Mouse (Mus musculus) liver, adult 10 weeks (tissue): ENCODE results near the gene Fgfr3. TPM values are rescaled to one million over a fixed set of nuclear protein-coding genes. Genes with fewer than 3 reads are reported as not detected.

Experiments used
- polyA plus RNA-seq: library from polyadenylated mRNA; stranded (reverse); fragments of 350-450 nt; fragmentation: Illumina TruSeq; extraction: RNeasy Lipid Tissue Mini Kit (QIAGEN cat#74804); gene quantifications from one replicate; pipeline ENCODE4 v1.2.3, GENCODE M21; 2014; ENCODE audit warnings: low read depth, low replicate concordance

The Fgfr3 gene
- polyA plus RNA-seq: 3.8 TPM

DNA sequence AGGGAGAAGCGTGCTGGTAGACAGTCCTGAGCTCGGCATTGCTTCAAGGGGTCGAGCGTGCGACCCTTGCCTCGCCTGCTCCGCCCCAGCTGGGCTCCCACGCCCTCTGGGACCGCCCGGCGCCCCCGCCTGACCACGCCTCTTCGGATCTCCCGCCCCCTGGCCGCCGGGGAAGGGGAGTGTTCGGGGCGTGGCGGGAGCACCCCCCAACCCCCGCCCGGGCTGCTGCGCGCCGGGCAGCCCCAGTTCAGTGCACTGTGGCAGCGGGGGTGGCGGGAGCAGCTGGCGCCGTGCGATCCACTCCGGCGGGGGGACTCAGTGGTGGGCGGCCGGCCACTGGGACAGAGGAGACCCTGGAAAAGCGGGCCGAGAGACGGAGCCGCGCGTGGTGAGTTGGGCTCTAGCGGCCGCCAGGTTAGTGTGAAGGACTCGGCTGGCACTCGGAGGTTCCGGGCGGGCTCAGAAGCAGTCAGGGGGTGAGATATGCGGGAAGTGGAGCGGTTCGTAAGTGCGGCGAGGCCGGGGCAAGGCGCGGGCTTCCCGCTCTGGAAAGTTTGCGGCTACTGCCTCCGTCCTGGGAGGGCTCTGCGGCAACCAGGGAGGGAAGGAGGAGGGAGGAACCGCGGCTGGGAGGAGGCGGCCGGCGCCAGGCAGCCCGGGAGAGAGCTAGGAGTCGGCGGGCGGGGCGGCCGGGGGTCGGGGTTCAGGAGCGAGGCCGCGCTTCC lies at the start of gene Fgfr3:
Gene Fgfr3, plus strand, starts transcription at position 134 of the 725 bp plus-strand sequence.

DNA sequence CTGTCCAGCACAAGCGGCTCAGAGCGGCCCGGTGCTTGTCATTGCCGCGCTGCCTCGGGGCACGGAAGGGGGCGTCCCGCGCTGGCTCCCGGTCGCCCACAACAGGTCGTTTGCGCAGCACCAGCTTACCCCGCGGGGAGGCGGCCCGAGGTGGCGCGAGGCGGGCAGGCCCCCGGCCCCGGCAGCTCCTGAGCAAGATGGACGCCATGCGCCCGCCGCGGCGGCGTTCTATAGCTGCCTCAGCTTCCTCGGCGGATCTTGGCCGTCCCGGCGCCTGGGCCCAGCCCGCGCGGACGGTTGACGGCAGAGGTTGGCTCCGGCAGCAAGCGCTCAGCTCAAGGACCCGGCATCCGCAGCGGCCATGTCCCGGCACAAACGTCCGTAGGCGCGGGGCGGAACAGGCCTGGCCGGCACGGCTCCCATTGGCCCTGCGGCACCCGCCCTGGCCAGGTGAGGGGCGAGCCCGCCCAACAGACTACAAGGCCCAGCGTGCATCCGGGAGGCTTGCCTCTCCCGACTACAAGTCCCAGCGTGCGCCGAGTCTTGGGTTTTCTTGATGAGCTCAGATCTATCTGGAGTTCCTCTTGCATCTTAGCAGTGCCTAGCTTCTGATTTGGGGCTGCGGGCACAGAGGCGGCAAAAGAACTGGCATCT lies 61.0 kb downstream of the Fgfr3 start, which contains the start of gene Letm1:
Gene Letm1, minus strand, starts transcription at position 473 of the 654 bp plus-strand sequence.

Other genes with a start within 250 kb of the Fgfr3 start
- gene Fam53a, start 92.0 kb upstream of the Fgfr3 start, polyA plus RNA-seq: 5.4 TPM
- not detected for gene Gm9903, start 91.7 kb upstream of the Fgfr3 start, polyA plus RNA-seq
- gene Slbp, start 69.1 kb upstream of the Fgfr3 start, polyA plus RNA-seq: 30.2 TPM
- 2.2 TPM for gene Tacc3, start 63.5 kb upstream of the Fgfr3 start, polyA plus RNA-seq
- gene Tmem129, start 63.3 kb upstream of the Fgfr3 start, polyA plus RNA-seq: 9.7 TPM
- 9.7 TPM for gene Letm1, start 61.1 kb downstream of the Fgfr3 start, polyA plus RNA-seq
- 10.8 TPM for gene Nsd2, start 99.1 kb downstream of the Fgfr3 start, polyA plus RNA-seq
- 3.2 TPM for gene Nelfa, start 214.7 kb downstream of the Fgfr3 start, polyA plus RNA-seq